19 mouse cellular contexts compared by ENCODE assay signal in genomic region chr11:114814873-114815592, GRCm38 (mm10). TPM values are rescaled to one million over a fixed set of nuclear protein-coding genes. Genes with fewer than 3 reads are reported as not detected.
DNase-seq lines count a peak whose midpoint lies in the region; ATAC-seq and TF ChIP-seq lines count a peak whose summit lies in the region.
"Had no signal": no experiment of that assay in that cellular context is flagged by ENCODE, and none has a peak within 500 bp of the region (broad histone marks: within the 10 kb centered on the region; RNA-seq: fewer than 3 reads in every experiment).

No protein-coding gene starts in this region.

- ATAC-seq in embryonic facial prominence, embryonic 14.5 days (ENCODE audit: low read depth) = peak; percentile 20; the same call in 1 of the 2 replicates
- no peak for ATAC-seq in forebrain, embryonic 11.5 days (replicated peaks; ENCODE audit: low FRiP score)
- ATAC-seq: forebrain, embryonic 14.5 days had no signal

- H3K4me1 ChIP-seq in embryonic facial prominence, embryonic 14.5 days (ENCODE audit: control insufficient read depth, insufficient read depth, low read length) = peaks cover 6% of the 10 kb centered on the region; the same call in 1 of the 2 replicates
- peaks cover 3% of the 10 kb centered on the region; the same call in 1 of the 2 replicates for H3K4me1 ChIP-seq in forebrain, embryonic 11.5 days (replicated peaks; ENCODE audit: control insufficient read depth, insufficient read depth, low read length)

- no peaks in the 10 kb centered on the region for H3K9me3 ChIP-seq in embryonic facial prominence, embryonic 14.5 days (ENCODE audit: control insufficient read depth, low read length)
- H3K9me3 ChIP-seq in forebrain, embryonic 11.5 days (ENCODE audit: control insufficient read depth, low read length) = no peaks in the 10 kb centered on the region
- H3K9me3 ChIP-seq: embryonic facial prominence, embryonic 13.5 days had no signal

- intact Hi-C loops in gastrocnemius, adult 2 months (cut with DNase I) = no loop called here
- intact Hi-C loops in heart, postnatal 25 days (cut with DNase I) = loop anchor here (10.0 kb wide), 1 partner anchor 240 kb away; no protein-coding TSS in a partner anchor

- no peak overlapping the region for H3K4me2 ChIP-seq in embryonic facial prominence, embryonic 14.5 days (ENCODE audit: low read depth, low read length)
- peak overlapping the region; percentile 49 for H3K4me2 ChIP-seq in myocyte (ENCODE audit: low read depth)
- H3K4me2 ChIP-seq in forebrain, embryonic 11.5 days (ENCODE audit: low read depth, low read length, severe bottlenecking) = no peak overlapping the region
- H3K4me2 ChIP-seq: embryonic facial prominence, embryonic 13.5 days had no signal

- TF ChIP-seq POLR2A in myocyte (IDR thresholded peaks at IDR 0.05; ENCODE audit: insufficient read length, low read depth) = no peak

- no peak overlapping the region for H3ac ChIP-seq in myocyte (ENCODE audit: control insufficient read depth, insufficient read length)

- no peak overlapping the region for H3K9ac ChIP-seq in embryonic facial prominence, embryonic 14.5 days (ENCODE audit: low read depth, low read length)
- no peak overlapping the region for H3K9ac ChIP-seq in forebrain, embryonic 11.5 days (ENCODE audit: low read length)
- H3K9ac ChIP-seq: embryonic facial prominence, embryonic 13.5 days had no signal

- H3K27me3 ChIP-seq in embryonic facial prominence, embryonic 14.5 days (replicated peaks; ENCODE audit: control insufficient read depth, insufficient read depth, low read length) = no peaks in the 10 kb centered on the region
- no peaks in the 10 kb centered on the region for H3K27me3 ChIP-seq in myocyte (ENCODE audit: control insufficient read depth, insufficient read depth, insufficient read length)
- no peaks in the 10 kb centered on the region for H3K27me3 ChIP-seq in forebrain, embryonic 11.5 days (ENCODE audit: control insufficient read depth, insufficient read depth, low read length)
- H3K27me3 ChIP-seq: embryonic facial prominence, embryonic 13.5 days had no signal

- H3K79me2 ChIP-seq in myocyte (ENCODE audit: control insufficient read depth, insufficient read depth) = no peaks in the 10 kb centered on the region

- peak overlapping the region; percentile 52 for H3K27ac ChIP-seq in gastrocnemius, adult 2 months
- no peak overlapping the region for H3K27ac ChIP-seq in embryonic facial prominence, embryonic 14.5 days (replicated peaks; ENCODE audit: low read depth, low read length)
- H3K27ac ChIP-seq in forebrain, embryonic 11.5 days (ENCODE audit: low read depth, low read length) = no peak overlapping the region
- H3K27ac ChIP-seq: embryonic facial prominence, embryonic 13.5 days had no signal

- no peaks in the 10 kb centered on the region for H3K36me3 ChIP-seq in embryonic facial prominence, embryonic 14.5 days (ENCODE audit: control insufficient read depth, insufficient read depth, low read length)
- no peaks in the 10 kb centered on the region for H3K36me3 ChIP-seq in myocyte (ENCODE audit: control insufficient read depth, insufficient read depth)
- no peaks in the 10 kb centered on the region for H3K36me3 ChIP-seq in forebrain, embryonic 11.5 days (ENCODE audit: control insufficient read depth, insufficient read depth, low read length)
- H3K36me3 ChIP-seq: embryonic facial prominence, embryonic 13.5 days had no signal

- TF ChIP-seq CTCF in gastrocnemius, adult 2 months (IDR thresholded peaks at IDR 0.05) = no peak

- 67% methylated on average over 11 of the region's 11 CpGs for WGBS in embryonic facial prominence, embryonic 14.5 days
- WGBS in forebrain, embryonic 11.5 days = 84% methylated on average over 11 of the region's 11 CpGs

- no peak overlapping the region for H3K4me3 ChIP-seq in gastrocnemius, adult 2 months
- no peak overlapping the region for H3K4me3 ChIP-seq in embryonic facial prominence, embryonic 14.5 days (ENCODE audit: low read depth, low read length)
- no peak overlapping the region for H3K4me3 ChIP-seq in myocyte
- H3K4me3 ChIP-seq in forebrain, embryonic 11.5 days (ENCODE audit: low read depth, low read length) = no peak overlapping the region
- H3K4me3 ChIP-seq: embryonic facial prominence, embryonic 13.5 days had no signal

- DNase-seq in gastrocnemius, adult 2 months = peak; percentile 63
- no peak for DNase-seq in gastrocnemius, postnatal 10 days
- peak; percentile 21 for DNase-seq in heart, postnatal 4 days
- no peak for DNase-seq in heart, postnatal 25 days (ENCODE audit: low spot score)
- DNase-seq in embryonic facial prominence, embryonic 14.5 days (ENCODE audit: low spot score) = peak; percentile 59
- DNase-seq in kidney, adult 8-10 months = no peak
- DNase-seq in forebrain, embryonic 11.5 days (ENCODE audit: low spot score) = no peak
- DNase-seq: adrenal gland, postnatal 10 days; cerebellum, postnatal 36 days; kidney, postnatal 10 days; layer of hippocampus, adult 9-11 months; thymus, adult 18-20 months had no signal

TF ChIP-seq in myocyte, 11 proteins besides CTCF, POLR2A, EP300 and RAD21:
- TF ChIP-seq MYOD1 (IDR thresholded peaks at IDR 0.05; ENCODE audit: control insufficient read depth in 1 of 3, insufficient read length in 2 of 3, low read depth in 2 of 3) (peak; percentile 56 to 91 (median 85)), USF1 (IDR thresholded peaks at IDR 0.05; ENCODE audit: low read depth) (no peak), MAX (IDR thresholded peaks at IDR 0.05; ENCODE audit: low read depth) (no peak), MYOG (IDR thresholded peaks at IDR 0.05; ENCODE audit: control insufficient read depth in 1 of 3, insufficient read depth in 1 of 3, insufficient read length in 2 of 3, low read depth in 2 of 3) (peak; percentile 92 to 95 (median 94)), TCF3 (IDR thresholded peaks at IDR 0.05; ENCODE audit: insufficient read length, low read depth) (peak; percentile 87), POLR2AphosphoS2 (IDR thresholded peaks at IDR 0.05; ENCODE audit: insufficient read length, low read depth) (no peak), E2F4 (IDR thresholded peaks at IDR 0.05; ENCODE audit: insufficient read depth) (no peak), REST (IDR thresholded peaks at IDR 0.05; ENCODE audit: insufficient read depth, insufficient read length) (no peak), TCF12 (IDR thresholded peaks at IDR 0.05; ENCODE audit: insufficient read depth, poor library complexity, severe bottlenecking) (peak; percentile 93)

RNA-seq across cellular contexts. Expression of gene Gpr142, which starts 16.3 kb away (rescaled TPM):
- not detected for total RNA-seq in gastrocnemius, adult 2 months (2021)
- not detected for total RNA-seq in gastrocnemius, postnatal 10 days (2021)
- not detected for total RNA-seq in heart, postnatal 4 days (2021)
- not detected for total RNA-seq in heart, postnatal 25 days (2021)
- not detected in 2 replicates for polyA plus RNA-seq in embryonic facial prominence, embryonic 14.5 days (2014; fragmentation: Nextera tagmentation; extraction: Ambion mirVana)
- 0.07 TPM for polyA plus RNA-seq in myocyte (2012; fragmentation: generic; extraction: Trizol)
- not detected in 2 replicates for polyA plus RNA-seq in forebrain, embryonic 11.5 days (2014; fragmentation: Nextera tagmentation; extraction: Ambion mirVana)
- total RNA-seq: adrenal gland, postnatal 10 days; gastrocnemius, adult 8-10 months; left cerebral cortex, postnatal 36 days had no signal
- polyA plus RNA-seq: embryonic facial prominence, embryonic 13.5 days; forebrain, embryonic 14.5 days; liver, embryonic 16.5 days; neural tube, embryonic 14.5 days had no signal

RNA-seq across cellular contexts. Expression of gene Btbd17, which starts 19.3 kb away (rescaled TPM):
- total RNA-seq in gastrocnemius, adult 2 months (2021) = not detected
- total RNA-seq in gastrocnemius, postnatal 10 days (2021) = 1 to 10 TPM; 2.2 to 2.5 TPM
- under 1 TPM; 0.17 to 0.25 TPM for total RNA-seq in heart, postnatal 4 days (2021)
- total RNA-seq in heart, postnatal 25 days (2021) = not detected
- polyA plus RNA-seq in embryonic facial prominence, embryonic 14.5 days (2014; fragmentation: Nextera tagmentation; extraction: Ambion mirVana) = 3.2 and 4.5 TPM in 2 replicates
- polyA plus RNA-seq in myocyte (2012; fragmentation: generic; extraction: Trizol) = 34.0 TPM
- 42.2 and 47.3 TPM in 2 replicates for polyA plus RNA-seq in forebrain, embryonic 11.5 days (2014; fragmentation: Nextera tagmentation; extraction: Ambion mirVana)
- total RNA-seq: gastrocnemius, adult 8-10 months had no signal
- polyA plus RNA-seq: liver, embryonic 16.5 days had no signal

RNA-seq across cellular contexts. Expression of gene Gprc5c, which starts 35.9 kb away (rescaled TPM):
- 10 to 100 TPM; 45.4 to 82.1 TPM for total RNA-seq in gastrocnemius, adult 2 months (2021)
- 10 to 100 TPM; 58.5 to 63.6 TPM for total RNA-seq in gastrocnemius, postnatal 10 days (2021)
- total RNA-seq in heart, postnatal 4 days (2021) = 10 to 100 TPM; 11.9 to 12.1 TPM
- total RNA-seq in heart, postnatal 25 days (2021) = 1 to 10 TPM; 6.4 to 9.7 TPM
- 39.6 and 40.3 TPM in 2 replicates for polyA plus RNA-seq in embryonic facial prominence, embryonic 14.5 days (2014; fragmentation: Nextera tagmentation; extraction: Ambion mirVana)
- 172 TPM for polyA plus RNA-seq in myocyte (2012; fragmentation: generic; extraction: Trizol)
- polyA plus RNA-seq in forebrain, embryonic 11.5 days (2014; fragmentation: Nextera tagmentation; extraction: Ambion mirVana) = 14.1 and 14.4 TPM in 2 replicates

RNA-seq across cellular contexts. Expression of gene Kif19a, which starts 49.8 kb away (rescaled TPM):
- total RNA-seq in gastrocnemius, adult 2 months (2021) = under 1 TPM; 0.54 to 0.56 TPM
- total RNA-seq in gastrocnemius, postnatal 10 days (2021) = 1 to 10 TPM; 3.2 to 4.2 TPM
- total RNA-seq in heart, postnatal 4 days (2021) = under 1 TPM; 0.26 to 0.81 TPM
- total RNA-seq in heart, postnatal 25 days (2021) = under 1 TPM; 0.13 to 0.25 TPM
- polyA plus RNA-seq in embryonic facial prominence, embryonic 14.5 days (2014; fragmentation: Nextera tagmentation; extraction: Ambion mirVana) = 2.1 TPM in 2 replicates
- 5.4 TPM for polyA plus RNA-seq in myocyte (2012; fragmentation: generic; extraction: Trizol)
- polyA plus RNA-seq in forebrain, embryonic 11.5 days (2014; fragmentation: Nextera tagmentation; extraction: Ambion mirVana) = 0.83 and 1.2 TPM in 2 replicates

Comparison
In these comparisons a context has a peak if more than half of its experiments do, and no peak if none do; other contexts are left out.
1. DNase-seq: peak in gastrocnemius, adult 2 months (single experiment), heart, postnatal 4 days (single experiment) and embryonic facial prominence, embryonic 14.5 days (single experiment); none in gastrocnemius, postnatal 10 days (single experiment), heart, postnatal 25 days (single experiment), kidney, adult 8-10 months (0 of 2) and forebrain, embryonic 11.5 days (single experiment).